Mouse (Mus musculus) layer of hippocampus, postnatal 25 days (tissue): ENCODE measurements around the gene Slc25a41. TPM values are rescaled to one million over a fixed set of nuclear protein-coding genes. Genes with fewer than 3 reads are reported as not detected.
"Not testable (repeated sequence)": the region's sequence is repeated elsewhere in the genome, so short reads cannot be mapped to it uniquely, and the experiment has no call there.

Source experiments
- DNase-seq, 2 experiments: peaks; one replicate each; pipeline ENCODE4 v3.0.0; 2022; ENCODE audit warnings: mixed read lengths in 2 of 2, low spot score in 1 of 2; ENCODE audit errors: extremely low spot score in 1 of 2
- total RNA-seq, 2 experiments: library from RNA; stranded (reverse); gene quantifications; 2 replicates each; pipeline ENCODE4 v1.2.3; 2021

Gene Slc25a41
- total RNA-seq: under 1 TPM in 1 of 2 experiments, not detected in 1; 0.22 TPM

- no peak for DNase-seq
These were observed at the start of gene Slc25a41 for GRCm38 (mm10) chr17:57041554-57041953. Gene Slc25a41 (minus strand): TSS chr17:57041654.

- peak; percentile 80 for DNase-seq
These were observed 45.8 kb upstream of the Slc25a41 start, which contains the start of gene Tubb4a for GRCm38 (mm10) chr17:57087049-57087832. Gene Tubb4a (minus strand): TSS chr17:57087782.

DNA sequence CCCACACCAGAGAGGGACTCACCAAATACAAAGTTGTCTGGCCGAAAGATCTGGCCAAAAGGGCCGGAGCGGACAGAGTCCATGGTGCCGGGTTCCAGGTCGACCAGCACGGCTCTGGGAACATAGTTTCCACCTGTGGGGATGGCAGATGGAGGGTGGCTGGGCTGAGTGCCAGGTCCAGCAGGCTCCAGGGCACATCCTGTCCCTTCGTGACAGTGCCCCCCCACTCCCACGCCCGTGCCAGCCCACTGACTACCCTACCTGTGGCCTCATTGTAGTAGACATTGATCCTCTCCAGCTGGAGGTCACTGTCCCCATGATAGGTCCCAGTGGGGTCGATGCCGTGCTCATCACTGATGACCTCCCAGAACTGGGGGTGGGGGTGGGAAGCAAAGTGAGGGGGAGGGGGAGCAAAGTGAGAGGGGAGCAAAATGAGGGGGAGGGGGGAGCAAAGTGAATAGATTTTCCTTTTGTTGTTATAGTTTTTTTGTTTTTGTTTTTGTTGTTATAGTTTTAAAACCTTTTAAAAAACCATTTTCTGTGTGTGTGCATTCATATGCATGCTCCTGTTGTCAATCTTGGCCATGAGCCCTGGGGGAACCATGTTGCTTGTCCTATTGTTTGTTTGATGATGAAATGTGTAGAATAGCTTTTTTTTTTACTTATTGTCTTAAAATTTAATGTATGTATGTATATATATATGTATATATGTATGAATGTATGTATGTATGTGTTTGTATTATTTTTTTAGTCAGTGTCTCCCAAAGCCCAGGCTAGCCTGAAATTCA, 44.7 kb upstream of the Slc25a41 start:
- no peak for DNase-seq

DNA sequence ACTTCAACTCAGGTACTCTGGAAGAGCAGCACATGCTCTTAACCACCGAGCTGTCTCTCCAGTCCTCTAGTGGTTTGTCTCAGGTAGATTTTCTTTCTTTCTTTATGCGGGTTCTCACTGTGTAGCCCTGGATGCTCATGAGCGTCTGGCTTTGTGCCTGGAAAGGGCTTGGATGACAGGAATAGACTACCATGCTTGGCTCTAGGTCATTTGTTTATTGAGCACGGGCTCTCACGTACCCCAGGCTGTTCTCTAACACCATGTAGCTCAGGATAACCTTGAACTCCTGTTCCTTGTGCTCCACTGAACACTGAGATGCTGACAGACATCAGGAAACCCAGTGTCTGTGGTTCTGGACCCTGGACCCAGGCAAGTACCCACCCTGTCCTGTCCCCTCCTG, 41.0 kb upstream of the Slc25a41 start:
- no peak for DNase-seq

DNA sequence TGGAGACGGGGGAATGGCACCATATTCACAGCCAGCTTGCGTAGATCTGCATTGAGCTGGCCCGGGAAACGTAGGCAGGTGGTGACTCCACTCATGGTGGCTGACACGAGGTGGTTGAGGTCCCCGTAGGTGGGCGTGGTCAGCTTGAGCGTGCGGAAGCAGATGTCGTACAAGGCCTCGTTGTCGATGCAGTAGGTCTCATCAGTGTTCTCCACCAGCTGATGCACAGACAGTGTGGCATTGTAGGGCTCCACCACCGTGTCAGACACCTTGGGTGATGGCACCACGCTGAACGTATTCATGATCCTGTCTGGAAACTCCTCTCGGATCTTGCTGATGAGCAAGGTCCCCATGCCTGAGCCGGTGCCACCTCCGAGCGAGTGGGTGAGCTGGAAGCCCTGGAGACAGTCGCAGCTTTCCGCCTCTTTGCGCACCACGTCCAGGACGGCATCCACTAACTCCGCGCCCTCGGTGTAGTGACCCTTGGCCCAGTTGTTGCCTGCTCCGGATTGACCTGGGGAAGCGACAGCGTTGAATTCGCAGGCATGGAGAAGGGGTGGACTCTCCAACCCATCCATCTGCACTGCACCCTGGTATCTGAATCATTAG, 39.9 kb upstream of the Slc25a41 start:
- DNase-seq: no peak

- DNase-seq: no peak
These were observed 38.5 kb upstream of the Slc25a41 start for GRCm38 (mm10) chr17:57079919-57080318.

DNA sequence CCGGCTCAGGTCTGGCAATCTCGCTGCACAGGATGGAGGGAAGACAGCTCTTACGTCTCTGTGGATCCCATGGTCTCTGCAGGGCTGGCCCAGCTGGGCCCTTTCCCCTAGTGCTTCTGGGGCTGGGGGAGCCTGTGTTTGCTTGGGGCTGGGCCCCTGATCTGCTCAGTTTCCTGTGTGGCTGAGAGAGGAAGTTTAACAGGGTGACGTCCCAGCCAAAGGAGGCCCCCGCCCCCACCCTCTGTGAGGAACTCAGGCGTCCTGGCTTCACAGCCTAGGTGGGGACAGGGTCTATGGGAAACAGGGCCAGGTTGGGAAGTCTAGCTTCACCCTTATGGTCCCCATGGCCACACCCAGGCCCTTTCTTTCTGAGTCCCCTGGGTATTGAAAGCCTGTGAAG, 36.9 kb upstream of the Slc25a41 start, which contains the start of gene Dennd1c:
Gene Dennd1c, minus strand, starts transcription at position 179 of the 400 bp plus-strand sequence.
- no peak for DNase-seq

DNA sequence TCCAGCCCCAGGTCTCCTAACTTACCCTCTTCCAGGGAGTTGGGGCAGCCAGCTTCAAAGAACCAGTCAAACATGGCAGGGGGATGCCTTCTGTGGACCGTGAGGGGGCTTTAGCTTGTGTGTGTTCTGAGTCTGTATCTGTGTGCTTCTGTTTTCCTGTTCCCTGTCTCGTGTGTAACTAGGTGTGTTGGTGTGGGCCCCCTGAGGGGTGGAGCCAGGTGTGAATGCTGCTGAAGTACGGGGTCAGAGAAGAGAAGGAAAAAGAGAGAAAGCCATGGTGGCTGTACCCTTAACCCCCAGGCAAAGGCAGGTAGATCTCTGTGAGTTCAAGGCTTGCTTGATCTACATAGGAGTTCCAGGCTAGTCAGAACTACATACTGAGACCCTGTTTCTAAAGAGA, 35.5 kb upstream of the Slc25a41 start:
- no peak for DNase-seq

GRCm38 (mm10) chr17:57070699-57071098, 29.2 kb upstream of the Slc25a41 start:
- no peak for DNase-seq

DNA sequence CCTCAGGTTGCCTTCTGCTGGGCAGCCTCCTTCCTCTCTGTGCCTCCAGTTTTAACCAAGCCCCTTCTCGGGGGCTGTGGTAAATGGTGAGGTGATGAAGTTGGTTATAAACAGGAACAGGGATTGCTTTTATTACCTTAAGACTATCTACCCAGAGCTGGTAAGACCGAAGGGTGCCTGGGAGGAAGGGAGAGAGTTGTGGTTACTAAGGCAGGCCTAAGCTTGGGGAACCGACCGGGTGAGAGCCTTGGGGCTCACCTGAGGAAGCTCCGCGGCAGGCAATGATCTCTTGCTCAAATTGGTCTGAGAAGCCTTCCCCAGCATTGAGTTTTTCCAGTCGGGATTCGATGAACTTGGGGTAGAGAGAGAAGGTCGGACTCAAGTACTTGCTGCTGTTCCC, 28.8 kb upstream of the Slc25a41 start:
- DNase-seq: no peak

GRCm38 (mm10) chr17:57066908-57067307, 25.5 kb upstream of the Slc25a41 start:
- no peak for DNase-seq

GRCm38 (mm10) chr17:57063031-57063430, 21.6 kb upstream of the Slc25a41 start:
- DNase-seq: no peak

DNA sequence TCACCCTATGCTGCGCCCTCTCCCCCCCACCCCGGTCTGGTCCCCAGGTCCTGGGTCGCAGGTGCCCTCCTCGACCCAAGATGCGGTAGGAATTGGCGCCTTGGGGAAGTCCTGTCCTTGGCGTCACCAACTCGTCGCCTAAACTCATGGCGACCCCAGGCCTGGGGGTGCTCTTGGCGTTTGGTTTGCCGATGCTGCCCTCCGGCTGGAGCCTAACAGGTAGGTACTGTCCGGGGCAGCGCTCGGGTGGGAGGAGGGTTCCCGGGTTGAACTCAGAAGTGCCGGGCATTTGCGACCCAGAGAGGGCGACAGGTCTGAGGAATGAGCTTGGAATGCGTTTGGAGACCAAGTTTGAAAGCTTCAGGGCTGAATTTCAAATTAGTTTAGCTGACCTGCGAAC, 21.1 kb upstream of the Slc25a41 start:
- no peak for DNase-seq

- DNase-seq: no peak
These were observed 20.6 kb upstream of the Slc25a41 start for GRCm38 (mm10) chr17:57062011-57062521.

DNA sequence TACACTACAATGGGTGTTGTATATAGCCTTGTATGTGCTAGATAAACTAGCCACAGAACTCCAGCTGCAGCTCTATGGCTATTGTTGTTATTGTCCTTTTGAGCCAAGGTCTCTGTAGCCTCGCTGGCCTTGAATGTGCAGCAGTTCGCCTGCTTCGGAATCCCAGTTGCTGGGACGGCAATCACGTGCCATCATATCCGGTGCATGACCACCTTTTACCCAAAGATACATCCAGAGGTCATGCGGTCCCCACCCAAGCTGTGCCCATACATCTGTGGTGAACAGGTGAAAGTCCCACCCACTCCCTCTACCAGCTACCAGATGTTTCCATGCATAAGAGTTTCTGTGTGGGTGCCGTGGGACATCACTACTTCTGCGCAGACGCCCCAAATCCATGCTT, 19.6 kb upstream of the Slc25a41 start:
- DNase-seq: no peak

DNA sequence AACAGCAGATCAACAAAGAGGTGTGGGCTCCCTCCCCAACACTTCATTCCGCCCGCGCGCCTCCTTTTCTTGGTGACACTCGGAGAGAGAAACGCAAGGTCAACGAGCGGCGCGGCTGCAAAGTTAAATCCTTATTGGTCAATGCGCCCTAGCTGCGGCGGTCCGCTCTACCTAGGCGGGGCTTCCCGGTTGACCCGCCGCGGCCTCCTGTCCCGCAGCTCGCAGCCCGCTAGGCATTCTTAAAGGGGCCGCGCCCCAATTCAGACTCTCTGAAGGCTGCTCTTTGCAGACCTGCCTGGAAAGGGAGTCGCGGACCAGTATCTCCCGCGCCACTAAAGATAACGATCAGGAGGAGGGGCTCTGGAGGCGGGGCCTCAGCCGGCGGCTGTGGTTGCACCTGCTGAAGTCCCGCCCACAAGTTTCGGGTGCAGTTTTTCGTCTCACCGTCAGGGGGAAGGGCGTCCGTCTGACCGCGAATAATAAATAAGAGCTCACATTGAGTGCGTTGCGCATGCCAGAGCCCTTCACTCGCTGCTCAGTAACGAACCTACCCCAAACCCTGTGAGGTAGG, 18.9 kb upstream of the Slc25a41 start:
- DNase-seq: peak; percentile 87 to 93

DNA sequence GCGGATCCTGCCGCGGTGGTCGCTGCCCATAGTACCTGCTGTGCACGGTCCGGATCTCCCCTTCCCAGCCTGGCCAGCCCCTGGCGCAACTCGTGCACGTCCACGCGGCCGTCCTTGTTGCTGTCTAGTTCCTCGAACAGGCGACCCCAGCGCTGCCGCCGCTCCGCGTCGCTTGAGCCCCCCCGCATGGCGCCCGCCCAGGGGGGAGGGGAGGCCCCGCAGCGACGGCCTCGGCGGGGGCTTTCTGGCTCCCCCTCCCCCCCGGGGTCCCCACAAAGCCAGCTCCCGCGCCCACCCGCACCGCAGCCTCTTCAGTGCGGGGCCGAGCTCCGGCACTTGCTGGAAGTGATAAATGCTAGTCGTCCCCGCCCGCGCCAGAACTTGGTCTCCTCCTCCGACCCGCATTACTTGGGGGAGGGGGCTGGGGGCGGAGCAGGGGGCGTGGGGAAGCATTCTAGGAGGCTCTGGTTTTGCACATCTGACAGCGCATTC, 18.1 kb upstream of the Slc25a41 start, which contains the start of gene Slc25a23:
Gene Slc25a23, minus strand, starts transcription at position 378 of the 492 bp plus-strand sequence.
- peak; percentile 68 to 76 for DNase-seq

DNA sequence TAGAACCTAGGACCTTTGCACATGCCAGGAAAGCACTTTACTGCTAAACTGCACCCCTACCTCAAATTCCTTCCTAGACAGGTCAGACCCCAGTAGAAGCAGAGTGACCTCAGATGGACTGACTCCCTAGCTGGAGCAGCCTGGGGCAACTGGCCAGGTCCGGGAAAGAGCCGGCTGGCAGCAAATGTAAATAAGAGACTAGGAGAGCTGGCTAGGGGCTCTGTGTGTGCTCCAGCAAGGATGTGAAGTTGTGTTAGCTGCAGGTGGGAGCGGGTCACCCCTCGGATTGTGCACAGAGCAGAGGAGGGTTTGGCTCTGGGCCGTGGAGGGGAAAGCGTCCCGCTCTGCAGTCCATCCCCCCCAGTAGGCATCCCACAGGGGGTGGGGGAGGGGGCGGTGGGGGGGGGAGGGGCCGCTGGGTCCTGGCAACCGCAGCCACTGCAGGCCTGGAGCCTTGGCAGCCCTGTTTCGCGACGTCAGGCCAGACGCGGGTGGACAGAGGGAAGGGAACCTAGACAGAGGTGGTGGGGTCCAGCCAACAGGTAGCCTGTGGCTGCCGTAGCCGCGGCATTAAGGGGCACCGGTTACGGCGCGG, 17.5 kb upstream of the Slc25a41 start, which contains the start of gene Crb3:
Gene Crb3, plus strand, starts transcription at position 215 of the 595 bp plus-strand sequence.
- DNase-seq: peak in 1 of 2 experiments; percentile 36

DNA sequence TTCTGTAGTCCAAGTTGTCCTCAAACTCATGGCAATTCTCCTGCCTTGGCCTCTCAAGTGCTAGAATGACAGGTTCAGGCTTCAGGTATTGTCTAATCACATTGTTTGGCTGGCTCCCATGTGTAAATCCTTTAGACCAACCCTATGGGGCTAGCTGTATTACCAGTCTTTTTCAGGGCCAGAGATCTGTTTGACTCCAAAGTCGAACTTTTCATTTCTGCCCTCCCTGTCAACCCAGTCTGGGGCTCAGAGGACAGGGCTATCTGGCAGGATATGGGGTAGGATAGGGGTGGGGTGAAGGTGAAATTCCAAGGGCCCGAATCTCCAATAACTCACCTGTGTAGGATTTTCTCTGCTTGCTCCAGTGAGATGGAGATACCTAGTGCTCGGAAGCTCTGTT, 14.8 kb upstream of the Slc25a41 start:
- no peak for DNase-seq

DNA sequence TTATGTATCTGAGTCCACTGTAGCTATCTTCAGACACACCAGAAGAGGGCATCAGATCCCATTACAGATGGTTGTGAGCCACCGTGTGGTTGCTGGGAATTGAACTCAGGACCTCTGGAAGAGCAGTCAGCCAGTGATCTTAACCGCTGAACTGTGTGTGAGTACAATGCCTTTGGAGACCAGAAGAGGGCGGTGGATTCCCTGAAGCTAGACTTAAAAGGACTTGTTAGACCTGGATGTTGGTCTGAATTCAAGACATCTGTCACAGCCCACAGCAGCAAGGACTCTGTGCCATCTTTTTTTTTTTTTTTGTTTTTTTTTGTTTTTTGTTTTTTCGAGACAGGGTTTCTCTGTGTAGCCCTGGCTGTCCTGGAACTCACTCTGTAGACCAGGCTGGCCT, 10.2 kb upstream of the Slc25a41 start:
- not testable (repeated sequence) for DNase-seq
